Mouse (Mus musculus) intestine, postnatal 0 days (tissue): ENCODE data around the gene Cryaa. TPM values are rescaled to one million over a fixed set of nuclear protein-coding genes. Genes with fewer than 3 reads are reported as not detected.

ENCODE experiments used
- ATAC-seq: fragments of 200-750 bp; cut with Nextera tagmentation; 2 replicates; pipeline ENCODE4 v1.8.0; 2017; ENCODE audit warnings: mild to moderate bottlenecking, moderate TSS enrichment, moderate library complexity
- H3K27ac ChIP-seq: fragments of 300-500 bp; sonication (generic); 2 replicates; pipeline ENCODE4 v1.5.1; 2014; ENCODE audit warnings: mild to moderate bottlenecking, low read depth, low read length, moderate library complexity
- H3K27me3 ChIP-seq: fragments of 300-500 bp; sonication (generic); replicated peaks from 2 replicates; pipeline ENCODE4 v1.6.1; 2014; ENCODE audit warnings: low read length, mixed read lengths; ENCODE audit not compliant: control insufficient read depth, insufficient read depth
- H3K36me3 ChIP-seq: fragments of 300-500 bp; sonication (generic); 2 replicates; pipeline ENCODE4 v1.6.1; 2014; ENCODE audit warnings: mild to moderate bottlenecking, moderate library complexity; ENCODE audit not compliant: control insufficient read depth, insufficient read depth
- H3K4me1 ChIP-seq: fragments of 300-500 bp; sonication (generic); replicated peaks from 2 replicates; pipeline ENCODE4 v1.6.1; 2014; ENCODE audit warnings: antibody characterized with exemption, low read length, mixed read lengths; ENCODE audit not compliant: control insufficient read depth, insufficient read depth
- H3K4me2 ChIP-seq: fragments of 300-500 bp; sonication (generic); replicated peaks from 2 replicates; pipeline ENCODE4 v1.6.1; 2014; ENCODE audit warnings: low read depth, mild to moderate bottlenecking, moderate library complexity
- H3K4me3 ChIP-seq: fragments of 300-500 bp; sonication (generic); 2 replicates; pipeline ENCODE4 v1.5.1; 2014; ENCODE audit warnings: low read depth, low read length
- H3K9ac ChIP-seq: fragments of 300-500 bp; sonication (generic); 2 replicates; pipeline ENCODE4 v1.6.1; 2014; ENCODE audit warnings: mild to moderate bottlenecking, low read depth, low read length
- H3K9me3 ChIP-seq: fragments of 300-500 bp; sonication (generic); 2 replicates; pipeline ENCODE4 v1.6.1; 2016; ENCODE audit warnings: mixed run types; ENCODE audit not compliant: control insufficient read depth
- CTCF ChIP-seq: sonication (generic); IDR thresholded peaks from 2 replicates; pipeline ENCODE4 v1.5.1; 2016; ENCODE audit warnings: low read depth, mild to moderate bottlenecking, control low read depth, antibody characterized with exemption, moderate library complexity
- WGBS: fragments of 180-500 bp; shearing (Covaris S2); extraction: QIAGEN DNeasy Blood & Tissue Kit; methylation state at CpG from one replicate; pipeline ENCODE4 v1.1.7; 2014; 5-methylcytosine and 5-hydroxymethylcytosine counted together
- polyA plus RNA-seq: library from polyadenylated mRNA; unstranded; fragments of >200 nt; fragmentation: Nextera tagmentation; extraction: Ambion mirVana; gene quantifications from 2 replicates; pipeline ENCODE4 v1.2.1, GENCODE M21; 2015

The Cryaa gene
- polyA plus RNA-seq, 1 experiment from 2014 or later = 0.09 TPM

DNA sequence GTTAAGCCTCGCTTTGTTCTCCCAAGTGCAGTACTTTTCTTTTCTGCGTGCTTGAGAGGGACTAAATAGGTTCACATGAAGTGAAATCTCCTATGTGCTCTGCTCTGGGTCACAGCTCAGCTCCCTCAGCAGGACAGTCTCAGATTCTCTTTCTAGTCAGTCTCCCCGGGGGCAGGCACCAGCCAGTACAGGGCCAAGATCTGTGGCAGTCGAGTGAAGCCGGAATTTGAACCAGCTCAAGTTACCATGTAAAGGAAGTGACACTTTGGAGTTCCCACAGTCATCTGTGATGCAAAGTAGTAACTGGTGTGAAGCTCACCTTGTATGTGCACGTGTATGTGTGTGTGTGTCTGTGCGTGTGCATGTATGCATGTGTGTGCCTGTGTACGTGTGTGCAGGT lies 32.8 kb downstream of the Cryaa start:
- H3K4me1 ChIP-seq = no peaks in the 10 kb centered on the region
- no peak overlapping the region for H3K9ac ChIP-seq
- WGBS = 78% methylated on average over 8 of the region's 8 CpGs
- H3K36me3 ChIP-seq = no peaks in the 10 kb centered on the region
- no peak for TF ChIP-seq CTCF
- no peak for ATAC-seq
- no peak overlapping the region for H3K4me3 ChIP-seq
- no peaks in the 10 kb centered on the region for H3K9me3 ChIP-seq
- H3K27me3 ChIP-seq = no peaks in the 10 kb centered on the region
- H3K27ac ChIP-seq = no peak overlapping the region
- no peak overlapping the region for H3K4me2 ChIP-seq

DNA sequence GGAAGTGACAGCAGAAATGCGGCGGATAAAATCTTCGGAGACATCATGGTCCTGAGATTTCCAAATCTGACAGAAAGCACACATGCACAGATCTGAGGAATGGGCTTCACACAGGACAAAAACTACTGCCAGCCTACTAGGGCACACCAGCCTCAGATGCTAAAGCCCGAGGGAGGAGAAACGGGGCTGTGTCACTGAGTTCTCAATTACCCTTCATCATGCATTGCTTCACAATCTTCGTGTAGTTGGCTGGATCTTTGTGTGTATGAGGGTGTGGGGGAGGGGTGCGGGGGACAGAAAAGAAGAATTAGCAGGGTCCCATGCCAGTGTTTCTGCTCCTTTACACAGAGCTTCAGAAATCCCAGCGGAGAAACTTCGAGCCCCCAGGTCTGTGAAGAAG lies 36.1 kb downstream of the Cryaa start:
- no peak for TF ChIP-seq CTCF
- Histone ChIP-seq H3K4me3 (no peak overlapping the region), H3K27ac (no peak overlapping the region), H3K4me1 (no peaks in the 10 kb centered on the region), H3K36me3 (no peaks in the 10 kb centered on the region), H3K4me2 (no peak overlapping the region), H3K9me3 (no peaks in the 10 kb centered on the region), H3K27me3 (no peaks in the 10 kb centered on the region), H3K9ac (no peak overlapping the region)
- 68% methylated on average over 9 of the region's 9 CpGs for WGBS
- ATAC-seq = no peak

DNA sequence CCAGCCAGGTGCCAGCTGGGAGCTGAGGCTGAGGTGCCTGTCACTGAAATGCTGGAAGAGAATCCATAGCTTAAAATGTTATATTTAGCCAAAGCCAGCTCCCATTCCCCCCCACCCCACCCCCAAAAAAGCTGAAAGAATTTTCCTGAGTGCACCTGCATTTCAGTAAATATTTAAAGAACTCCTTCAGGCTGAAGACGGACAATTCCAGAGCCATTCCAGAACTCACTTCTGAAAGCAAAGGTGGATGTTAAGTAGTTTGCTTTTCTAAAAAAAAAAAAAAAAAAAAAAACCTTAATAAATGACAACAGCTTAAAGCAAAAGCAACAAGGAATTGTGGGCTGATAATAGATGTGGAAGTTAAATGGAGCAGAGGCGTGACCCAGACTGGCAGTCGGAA lies 36.5 kb downstream of the Cryaa start:
- no peak overlapping the region for H3K9ac ChIP-seq
- no peaks in the 10 kb centered on the region for H3K4me1 ChIP-seq
- no peak overlapping the region for H3K4me3 ChIP-seq
- ATAC-seq = no peak
- H3K9me3 ChIP-seq = no peaks in the 10 kb centered on the region
- TF ChIP-seq CTCF = no peak
- no peaks in the 10 kb centered on the region for H3K27me3 ChIP-seq
- H3K27ac ChIP-seq = no peak overlapping the region
- H3K4me2 ChIP-seq = no peak overlapping the region
- 61% methylated on average over 3 of the region's 3 CpGs for WGBS
- no peaks in the 10 kb centered on the region for H3K36me3 ChIP-seq

DNA sequence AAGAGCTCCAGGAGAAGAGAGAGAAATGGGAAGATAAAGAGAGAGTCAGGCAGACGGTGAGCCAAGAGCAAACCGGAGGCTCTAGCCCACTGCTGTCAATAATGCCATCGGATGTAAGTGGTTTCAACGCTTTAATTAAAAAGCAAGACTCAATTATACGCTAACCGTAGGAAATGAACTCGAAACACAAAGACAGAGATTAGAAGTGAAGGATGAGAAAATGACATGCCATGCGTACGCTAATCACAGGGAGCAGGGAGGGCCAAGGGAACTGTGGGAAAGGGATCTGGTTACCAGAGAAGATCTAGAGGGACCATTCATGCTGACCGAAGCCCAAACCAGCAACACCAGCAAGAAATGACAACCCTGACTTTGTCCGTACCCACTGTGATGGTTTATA lies 37.4 kb downstream of the Cryaa start:
- Histone ChIP-seq H3K9me3 (no peaks in the 10 kb centered on the region), H3K36me3 (no peaks in the 10 kb centered on the region), H3K4me1 (no peaks in the 10 kb centered on the region), H3K4me2 (no peak overlapping the region), H3K27me3 (no peaks in the 10 kb centered on the region), H3K4me3 (no peak overlapping the region), H3K27ac (no peak overlapping the region), H3K9ac (no peak overlapping the region)
- 88% methylated on average over 11 of the region's 11 CpGs for WGBS
- ATAC-seq = no peak
- TF ChIP-seq CTCF = no peak

DNA sequence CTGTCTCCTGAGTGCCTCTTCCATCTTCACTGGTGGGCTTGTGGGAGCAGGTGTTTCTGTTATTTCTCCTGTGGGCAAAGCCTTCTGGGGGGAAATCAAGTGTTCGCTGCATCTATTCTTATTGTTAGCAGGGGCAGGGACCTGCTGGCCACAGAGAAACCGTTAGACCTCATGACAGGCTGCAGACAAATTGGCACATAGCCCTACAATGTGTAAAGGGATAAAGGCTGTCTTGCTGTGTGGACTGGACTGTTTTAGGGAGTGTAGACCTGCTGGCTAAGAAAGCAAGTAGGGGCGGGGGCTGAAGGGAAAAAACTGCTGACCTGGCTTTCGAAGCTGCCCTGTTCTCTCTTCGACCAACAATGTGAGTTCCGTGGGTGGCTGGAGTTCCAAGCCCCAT lies 44.0 kb downstream of the Cryaa start:
- no peaks in the 10 kb centered on the region for H3K36me3 ChIP-seq
- 83% methylated on average over 6 of the region's 6 CpGs for WGBS
- H3K9me3 ChIP-seq = no peaks in the 10 kb centered on the region
- H3K4me1 ChIP-seq = no peaks in the 10 kb centered on the region
- H3K4me3 ChIP-seq = no peak overlapping the region
- no peaks in the 10 kb centered on the region for H3K27me3 ChIP-seq
- no peak overlapping the region for H3K4me2 ChIP-seq
- H3K27ac ChIP-seq = no peak overlapping the region
- H3K9ac ChIP-seq = no peak overlapping the region
- TF ChIP-seq CTCF = no peak
- no peak for ATAC-seq

DNA sequence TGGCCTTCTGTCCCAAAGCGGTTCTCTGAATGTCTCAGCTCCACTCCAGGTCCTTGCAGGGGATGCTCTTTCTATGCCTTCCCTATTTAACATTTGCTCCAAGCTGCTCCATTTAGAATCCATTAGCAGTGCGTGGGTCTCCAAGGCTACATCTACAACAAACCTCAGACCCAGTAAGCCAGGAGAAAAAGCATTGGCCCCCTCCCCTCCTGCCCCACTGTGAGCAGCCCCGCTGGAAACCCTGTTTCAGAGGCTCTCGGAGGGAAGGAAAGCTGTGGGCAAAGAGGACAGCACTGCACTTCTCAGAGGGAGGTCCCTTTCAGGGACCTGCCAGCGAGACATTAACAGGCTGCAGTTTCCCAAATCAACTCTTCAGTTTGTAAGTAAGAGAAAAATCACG lies 47.8 kb downstream of the Cryaa start:
- 54% methylated on average over 6 of the region's 6 CpGs for WGBS

DNA sequence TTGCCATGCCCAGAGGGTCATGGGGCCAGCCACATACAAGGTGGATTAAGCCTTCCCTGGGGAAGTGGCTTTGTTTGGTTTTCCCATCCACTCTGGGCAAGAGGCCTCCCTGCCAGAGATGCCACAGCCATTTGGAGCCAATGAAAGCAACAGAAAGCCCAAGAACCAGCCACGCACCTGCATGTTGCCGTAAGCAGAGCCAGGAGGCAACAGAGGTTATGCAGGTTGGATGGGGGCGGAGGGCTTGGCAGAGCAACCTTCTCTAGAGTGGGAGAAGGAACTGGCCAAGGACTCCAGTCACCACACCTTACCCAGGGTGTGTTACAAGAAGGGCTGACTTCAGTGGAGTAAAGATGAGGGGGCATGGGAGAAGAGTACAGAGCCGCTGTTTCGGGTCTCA lies 48.6 kb downstream of the Cryaa start:
- no peak for ATAC-seq
- H3K9ac ChIP-seq = no peak overlapping the region
- H3K36me3 ChIP-seq = no peaks in the 10 kb centered on the region
- no peaks in the 10 kb centered on the region for H3K27me3 ChIP-seq
- no peak overlapping the region for H3K27ac ChIP-seq
- H3K4me1 ChIP-seq = no peaks in the 10 kb centered on the region
- no peaks in the 10 kb centered on the region for H3K9me3 ChIP-seq
- WGBS = 92% methylated on average over 5 of the region's 5 CpGs
- no peak overlapping the region for H3K4me2 ChIP-seq
- no peak for TF ChIP-seq CTCF
- H3K4me3 ChIP-seq = no peak overlapping the region

More for the DNA sequence above, 47.8 kb downstream of the Cryaa start:
- H3K4me2 ChIP-seq = no peak overlapping the region
- H3K27ac ChIP-seq = no peak overlapping the region
- H3K36me3 ChIP-seq = no peaks in the 10 kb centered on the region
- no peak overlapping the region for H3K4me3 ChIP-seq
- no peaks in the 10 kb centered on the region for H3K9me3 ChIP-seq
- no peaks in the 10 kb centered on the region for H3K4me1 ChIP-seq
- no peak overlapping the region for H3K9ac ChIP-seq
- ATAC-seq = no peak
- TF ChIP-seq CTCF = no peak
- no peaks in the 10 kb centered on the region for H3K27me3 ChIP-seq
